Mouse (Mus musculus) neural tube, embryonic 12.5 days (tissue): ENCODE measurements around the gene Gypa. TPM values are rescaled to one million over a fixed set of nuclear protein-coding genes. Genes with fewer than 3 reads are reported as not detected.
A peak's percentile ranks its signal among the peaks of the same experiment; 100 is the strongest.

Source experiments
- ATAC-seq: fragments of 200-750 bp; cut with Nextera tagmentation; 2 replicates; pipeline ENCODE4 v1.8.0; 2017; ENCODE audit warnings: low read depth, mild to moderate bottlenecking, moderate TSS enrichment, moderate library complexity; ENCODE audit not compliant: low FRiP score
- H3K27ac ChIP-seq: fragments of 300-500 bp; sonication (generic); 2 replicates; pipeline ENCODE4 v1.5.1; 2016
- H3K27me3 ChIP-seq: fragments of 300-500 bp; sonication (generic); replicated peaks from 2 replicates; pipeline ENCODE4 v1.6.1; 2016; ENCODE audit warnings: mild to moderate bottlenecking
- H3K36me3 ChIP-seq: fragments of 300-500 bp; sonication (generic); 2 replicates; pipeline ENCODE4 v1.6.1; 2016; ENCODE audit warnings: mild to moderate bottlenecking
- H3K4me1 ChIP-seq: fragments of 300-500 bp; sonication (generic); 2 replicates; pipeline ENCODE4 v1.6.1; 2016
- H3K4me2 ChIP-seq: fragments of 300-500 bp; sonication (generic); replicated peaks from 2 replicates; pipeline ENCODE4 v1.6.1; 2016; ENCODE audit warnings: mild to moderate bottlenecking
- H3K4me3 ChIP-seq: fragments of 300-500 bp; sonication (generic); 2 replicates; pipeline ENCODE4 v1.5.1; 2016
- H3K9ac ChIP-seq: fragments of 300-500 bp; sonication (generic); 2 replicates; pipeline ENCODE4 v1.6.1; 2016; ENCODE audit warnings: mild to moderate bottlenecking
- H3K9me3 ChIP-seq: fragments of 300-500 bp; sonication (generic); 2 replicates; pipeline ENCODE4 v1.6.1; 2016; ENCODE audit warnings: mild to moderate bottlenecking
- WGBS: fragments of 180-500 bp; shearing (Covaris S2); methylation state at CpG from one replicate; pipeline ENCODE4 v1.1.7; 2016; 5-methylcytosine and 5-hydroxymethylcytosine counted together
- polyA plus RNA-seq: library from polyadenylated mRNA; unstranded; fragments of >200 nt; fragmentation: Nextera tagmentation; extraction: Ambion mirVana; gene quantifications from 2 replicates; pipeline ENCODE4 v1.2.1, GENCODE M21; 2016

Gene Gypa
- polyA plus RNA-seq, 1 experiment from 2014 or later, result 4.6 TPM

GRCm38 (mm10) chr8:80492987-80493441 is 567 bp upstream of the Gypa start:
- peak overlapping the region; percentile 43 for H3K4me3 ChIP-seq
- no peak overlapping the region for H3K27ac ChIP-seq
- peak overlapping the region; percentile 46; the same call in 1 of the 2 replicates for H3K9ac ChIP-seq
- WGBS, result 1% methylated on average over 16 of the region's 16 CpGs
- peak; percentile 84 for ATAC-seq
- no peaks in the 10 kb centered on the region for H3K27me3 ChIP-seq
- no peaks in the 10 kb centered on the region for H3K36me3 ChIP-seq
- no peaks in the 10 kb centered on the region for H3K9me3 ChIP-seq
- H3K4me1 ChIP-seq, result no peaks in the 10 kb centered on the region
- peak overlapping the region; percentile 70 for H3K4me2 ChIP-seq

GRCm38 (mm10) chr8:80494346-80494660 is 722 bp downstream of the Gypa start:
- Histone ChIP-seq H3K27ac (no peak overlapping the region), H3K4me2 (no peak overlapping the region), H3K9ac (no peak overlapping the region), H3K4me3 (no peak overlapping the region), H3K27me3 (no peaks in the 10 kb centered on the region), H3K36me3 (no peaks in the 10 kb centered on the region), H3K9me3 (no peaks in the 10 kb centered on the region), H3K4me1 (no peaks in the 10 kb centered on the region)
- 91% methylated on average over 2 of the region's 2 CpGs for WGBS
- ATAC-seq, result no peak

- WGBS, result 76% methylated on average over 5 of the region's 5 CpGs
- H3K4me3 ChIP-seq, result no peak overlapping the region
- no peak overlapping the region for H3K27ac ChIP-seq
- H3K4me1 ChIP-seq, result no peaks in the 10 kb centered on the region
- no peaks in the 10 kb centered on the region for H3K36me3 ChIP-seq
- H3K9ac ChIP-seq, result no peak overlapping the region
- H3K27me3 ChIP-seq, result no peaks in the 10 kb centered on the region
- 0 out of 2 replicates have a peak, but pooled peaks have one; percentile 30 for ATAC-seq
- H3K4me2 ChIP-seq, result no peak overlapping the region
- H3K9me3 ChIP-seq, result no peaks in the 10 kb centered on the region
These were observed 1.2 kb downstream of the Gypa start for GRCm38 (mm10) chr8:80494819-80495218.

- Histone ChIP-seq H3K36me3 (no peaks in the 10 kb centered on the region), H3K4me3 (no peak overlapping the region), H3K4me2 (no peak overlapping the region), H3K27ac (no peak overlapping the region), H3K4me1 (no peaks in the 10 kb centered on the region), H3K9ac (no peak overlapping the region), H3K27me3 (no peaks in the 10 kb centered on the region), H3K9me3 (no peaks in the 10 kb centered on the region)
- WGBS, result 94% methylated on average over 6 of the region's 6 CpGs
- ATAC-seq, result no peak
These were observed 1.9 kb downstream of the Gypa start for GRCm38 (mm10) chr8:80495527-80495926.

GRCm38 (mm10) chr8:80497323-80497722 is 3.7 kb downstream of the Gypa start:
- no peak for ATAC-seq
- no peaks in the 10 kb centered on the region for H3K36me3 ChIP-seq

GRCm38 (mm10) chr8:80500244-80500643 is 6.7 kb downstream of the Gypa start:
- H3K27ac ChIP-seq, result no peak overlapping the region
- 85% methylated on average over 2 of the region's 2 CpGs for WGBS

More at GRCm38 (mm10) chr8:80497323-80497722, 3.7 kb downstream of the Gypa start:
- Histone ChIP-seq H3K27me3 (no peaks in the 10 kb centered on the region), H3K4me2 (no peak overlapping the region), H3K4me1 (no peaks in the 10 kb centered on the region), H3K27ac (no peak overlapping the region), H3K9ac (no peak overlapping the region), H3K9me3 (no peaks in the 10 kb centered on the region), H3K4me3 (no peak overlapping the region)
- 81% methylated on average over 4 of the region's 4 CpGs for WGBS

GRCm38 (mm10) chr8:80500773-80501172 is 7.2 kb downstream of the Gypa start:
- 84% methylated on average over 3 of the region's 3 CpGs for WGBS
- Histone ChIP-seq H3K27me3 (no peaks in the 10 kb centered on the region), H3K9me3 (no peaks in the 10 kb centered on the region), H3K4me1 (no peaks in the 10 kb centered on the region), H3K4me2 (no peak overlapping the region), H3K9ac (no peak overlapping the region), H3K4me3 (no peak overlapping the region), H3K36me3 (no peaks in the 10 kb centered on the region), H3K27ac (no peak overlapping the region)
- no peak for ATAC-seq

More at GRCm38 (mm10) chr8:80500244-80500643, 6.7 kb downstream of the Gypa start:
- H3K4me2 ChIP-seq, result no peak overlapping the region
- H3K4me3 ChIP-seq, result no peak overlapping the region
- no peak for ATAC-seq
- H3K27me3 ChIP-seq, result no peaks in the 10 kb centered on the region
- H3K9me3 ChIP-seq, result no peaks in the 10 kb centered on the region
- H3K9ac ChIP-seq, result no peak overlapping the region
- no peaks in the 10 kb centered on the region for H3K36me3 ChIP-seq
- no peaks in the 10 kb centered on the region for H3K4me1 ChIP-seq

- no peak overlapping the region for H3K27ac ChIP-seq
- H3K4me3 ChIP-seq, result no peak overlapping the region
- H3K27me3 ChIP-seq, result no peaks in the 10 kb centered on the region
- no peaks in the 10 kb centered on the region for H3K4me1 ChIP-seq
- H3K36me3 ChIP-seq, result no peaks in the 10 kb centered on the region
- H3K9ac ChIP-seq, result no peak overlapping the region
- H3K4me2 ChIP-seq, result no peak overlapping the region
- ATAC-seq, result no peak
- H3K9me3 ChIP-seq, result no peaks in the 10 kb centered on the region
- WGBS, result 67% methylated on average over 6 of the region's 6 CpGs
These were observed 7.7 kb downstream of the Gypa start for GRCm38 (mm10) chr8:80501283-80501682.

GRCm38 (mm10) chr8:80526382-80527355 is 33.1 kb downstream of the Gypa start:
- H3K9ac ChIP-seq, result no peak overlapping the region
- H3K9me3 ChIP-seq, result no peaks in the 10 kb centered on the region
- no peak for ATAC-seq
- H3K36me3 ChIP-seq, result no peaks in the 10 kb centered on the region
- no peaks in the 10 kb centered on the region for H3K27me3 ChIP-seq
- H3K4me2 ChIP-seq, result no peak overlapping the region
- no peaks in the 10 kb centered on the region for H3K4me1 ChIP-seq
- no peak overlapping the region for H3K27ac ChIP-seq
- WGBS, result 89% methylated on average over 5 of the region's 5 CpGs
- H3K4me3 ChIP-seq, result no peak overlapping the region

GRCm38 (mm10) chr8:80541836-80542235 is 48.3 kb downstream of the Gypa start:
- Histone ChIP-seq H3K9me3 (peaks cover 9% of the 10 kb centered on the region), H3K9ac (no peak overlapping the region), H3K4me1 (no peaks in the 10 kb centered on the region), H3K36me3 (no peaks in the 10 kb centered on the region), H3K27ac (no peak overlapping the region), H3K4me2 (no peak overlapping the region), H3K27me3 (no peaks in the 10 kb centered on the region), H3K4me3 (no peak overlapping the region)
- ATAC-seq, result no peak
- 89% methylated on average over 3 of the region's 3 CpGs for WGBS

- H3K4me1 ChIP-seq, result no peaks in the 10 kb centered on the region
- no peak overlapping the region for H3K27ac ChIP-seq
- H3K9ac ChIP-seq, result no peak overlapping the region
- H3K9me3 ChIP-seq, result no peaks in the 10 kb centered on the region
- no peaks in the 10 kb centered on the region for H3K36me3 ChIP-seq
- H3K4me3 ChIP-seq, result no peak overlapping the region
- no peak for ATAC-seq
- no peak overlapping the region for H3K4me2 ChIP-seq
- H3K27me3 ChIP-seq, result no peaks in the 10 kb centered on the region
These were observed 56.9 kb downstream of the Gypa start for GRCm38 (mm10) chr8:80550436-80550835.

- Histone ChIP-seq H3K27me3 (no peaks in the 10 kb centered on the region), H3K4me2 (no peak overlapping the region), H3K4me1 (no peaks in the 10 kb centered on the region), H3K9me3 (no peaks in the 10 kb centered on the region), H3K27ac (no peak overlapping the region), H3K36me3 (no peaks in the 10 kb centered on the region), H3K9ac (no peak overlapping the region), H3K4me3 (no peak overlapping the region)
- ATAC-seq, result no peak
- WGBS, result 63% methylated on average over 3 of the region's 3 CpGs
These were observed 57.7 kb downstream of the Gypa start for GRCm38 (mm10) chr8:80551303-80551702.

- Histone ChIP-seq H3K4me2 (no peak overlapping the region), H3K27ac (no peak overlapping the region), H3K9me3 (no peaks in the 10 kb centered on the region), H3K27me3 (no peaks in the 10 kb centered on the region), H3K4me1 (no peaks in the 10 kb centered on the region), H3K9ac (no peak overlapping the region), H3K4me3 (no peak overlapping the region), H3K36me3 (no peaks in the 10 kb centered on the region)
- ATAC-seq, result no peak
- 87% methylated on average over 2 of the region's 2 CpGs for WGBS
These were observed 61.4 kb downstream of the Gypa start for GRCm38 (mm10) chr8:80554991-80555390.
